Mouse (Mus musculus): ENCODE results near the gene Ltv1.

The Ltv1 gene

DNA sequence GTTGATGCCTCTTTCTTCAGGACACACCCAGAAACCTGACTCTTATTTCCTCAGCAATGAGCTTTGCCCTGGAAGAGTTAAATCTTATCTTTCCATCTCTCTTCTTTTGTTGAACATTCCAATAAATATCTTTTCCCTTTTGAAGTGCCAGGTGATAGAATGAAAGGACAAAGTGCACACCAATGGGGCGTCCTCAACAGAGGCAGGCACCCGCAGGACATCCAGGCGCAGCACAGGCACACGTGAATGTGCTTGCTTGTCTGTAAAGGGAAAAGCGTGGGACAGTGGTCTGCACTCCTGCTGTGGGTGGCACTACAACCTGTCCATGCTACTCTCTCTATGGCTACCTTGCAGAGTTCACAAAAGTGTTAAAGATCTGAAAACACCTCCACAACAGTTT is 3.1 kb downstream of the Ltv1 start:
- no peak for DNase-seq

DNA sequence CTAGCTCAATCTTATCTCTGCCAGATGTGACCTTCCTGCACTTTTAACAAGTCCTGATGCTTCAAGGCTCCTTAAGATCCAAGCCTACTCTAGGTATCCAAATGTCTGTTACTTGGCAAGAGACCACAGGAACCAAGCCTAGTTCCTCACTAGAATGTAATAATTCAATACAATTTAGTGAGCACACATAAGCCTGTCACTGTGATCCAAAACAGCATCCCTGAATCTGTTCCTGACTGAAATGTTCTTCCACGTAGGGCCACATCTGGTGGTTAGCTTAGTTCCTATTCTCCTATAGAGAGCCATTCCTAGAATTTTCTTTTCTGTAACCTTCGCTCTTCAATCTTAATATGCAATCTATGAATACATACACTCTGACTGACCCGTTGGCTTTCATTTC is 6.2 kb downstream of the Ltv1 start:
- no peak for DNase-seq

DNA sequence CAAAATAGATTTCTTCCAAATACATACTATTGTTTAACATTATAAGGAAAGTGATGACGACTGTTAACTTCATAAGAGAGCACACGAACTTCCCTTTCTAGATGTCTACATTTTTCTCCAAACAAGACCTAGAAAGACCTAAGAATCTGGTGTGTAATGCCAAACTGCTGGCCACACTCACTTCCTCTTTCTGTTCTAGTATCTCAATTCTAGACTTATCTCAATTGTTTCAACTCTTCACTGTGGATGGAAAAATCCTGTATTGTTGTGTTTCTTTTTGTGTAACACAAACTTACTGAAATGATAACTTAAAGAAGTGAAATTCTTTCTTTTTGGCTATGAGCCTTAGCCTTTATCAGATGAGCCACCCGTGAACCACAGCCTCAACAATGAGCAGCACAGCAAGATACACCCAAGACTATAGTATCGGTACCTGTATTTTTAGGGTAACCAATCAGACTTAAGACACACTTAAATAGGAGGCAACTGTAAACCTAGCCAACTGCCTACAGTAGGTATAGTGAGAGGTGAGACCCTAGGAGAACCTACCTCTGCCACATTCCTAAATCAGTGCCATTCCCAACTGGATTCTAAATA is 8.7 kb downstream of the Ltv1 start:
- no peak for DNase-seq

GRCm38 (mm10) chr10:13180211-13180610 is 12.8 kb downstream of the Ltv1 start:
- DNase-seq: no peak

DNA sequence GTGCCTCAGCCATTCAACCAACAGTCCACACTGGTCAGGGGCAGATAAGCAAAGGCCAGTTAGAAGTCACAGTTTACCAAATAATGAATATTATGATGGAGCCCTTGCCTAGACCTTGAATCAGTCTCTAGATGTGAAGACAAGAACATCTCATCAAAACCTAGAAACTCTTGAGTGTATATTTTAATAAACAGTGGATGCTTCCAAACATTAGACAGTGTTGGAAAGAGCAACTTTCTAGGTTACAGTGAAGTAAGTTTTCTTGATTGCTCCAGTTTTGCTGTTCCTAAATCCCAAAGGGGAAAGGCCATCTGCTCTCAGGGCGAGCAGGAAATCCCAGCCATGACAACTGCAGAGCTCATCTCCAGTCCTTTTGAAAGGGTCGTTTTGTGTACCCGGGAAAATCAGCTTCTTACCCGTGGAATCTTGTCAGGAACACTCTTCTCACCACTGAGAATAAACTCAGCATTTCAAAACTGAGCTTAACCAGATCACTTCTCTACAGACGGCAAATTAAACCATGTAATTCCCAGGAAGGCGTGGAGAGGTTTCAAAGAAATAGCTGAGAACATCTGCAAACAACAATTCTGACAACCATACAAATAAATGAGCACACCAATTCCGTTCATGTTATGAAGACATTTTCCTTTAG is 14.9 kb downstream of the Ltv1 start, which contains the start of gene Zc2hc1b:
Zc2hc1b (minus strand) TSS at position 51 of the 652 bp plus-strand sequence.
- no peak for DNase-seq

GRCm38 (mm10) chr10:13175866-13176265 is 17.1 kb downstream of the Ltv1 start:
- DNase-seq: no peak

DNA sequence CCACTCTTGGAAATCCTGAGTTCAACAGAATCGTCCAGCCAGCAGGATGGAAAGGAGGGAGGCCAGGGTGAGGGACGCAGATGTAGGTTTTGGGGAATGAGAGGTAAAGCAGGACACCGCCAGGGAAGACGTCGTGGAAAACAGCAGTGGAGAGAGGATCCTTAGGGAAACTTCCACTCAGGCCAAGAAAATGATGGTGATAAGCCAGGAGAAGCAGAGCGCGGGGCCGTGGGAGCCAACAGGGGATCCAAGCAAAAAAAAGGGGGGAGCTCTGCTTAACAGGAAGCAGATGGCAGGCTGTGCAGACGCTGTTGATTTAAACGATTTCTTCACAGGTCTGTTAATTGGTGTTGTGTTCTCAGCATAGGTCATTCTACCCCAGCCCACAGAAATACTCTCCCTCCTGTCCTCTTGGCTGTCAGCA is 20.2 kb downstream of the Ltv1 start:
- no peak for DNase-seq

DNA sequence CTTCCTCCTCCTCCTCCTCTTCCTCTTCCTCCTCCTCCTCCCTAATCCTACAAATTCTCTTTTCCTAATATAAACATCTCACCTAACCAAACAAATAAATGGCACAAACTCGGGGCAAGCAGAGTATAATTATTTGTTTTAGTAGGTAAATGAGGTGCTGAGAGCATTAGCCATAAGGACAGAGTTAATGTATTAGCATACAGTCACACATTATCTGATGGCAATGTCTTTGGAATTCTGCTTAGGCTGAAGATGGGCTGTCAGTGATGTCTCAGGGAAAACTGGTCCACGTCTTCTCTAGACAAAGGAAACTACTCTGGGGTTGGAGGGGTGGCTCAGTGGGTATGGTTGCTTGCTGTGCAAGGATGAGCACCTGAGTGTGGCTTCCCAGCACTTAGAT is 21.5 kb downstream of the Ltv1 start:
- DNase-seq: no peak

- no peak for DNase-seq
Measured at GRCm38 (mm10) chr10:13170739-13171448, 22.1 kb downstream of the Ltv1 start.

DNA sequence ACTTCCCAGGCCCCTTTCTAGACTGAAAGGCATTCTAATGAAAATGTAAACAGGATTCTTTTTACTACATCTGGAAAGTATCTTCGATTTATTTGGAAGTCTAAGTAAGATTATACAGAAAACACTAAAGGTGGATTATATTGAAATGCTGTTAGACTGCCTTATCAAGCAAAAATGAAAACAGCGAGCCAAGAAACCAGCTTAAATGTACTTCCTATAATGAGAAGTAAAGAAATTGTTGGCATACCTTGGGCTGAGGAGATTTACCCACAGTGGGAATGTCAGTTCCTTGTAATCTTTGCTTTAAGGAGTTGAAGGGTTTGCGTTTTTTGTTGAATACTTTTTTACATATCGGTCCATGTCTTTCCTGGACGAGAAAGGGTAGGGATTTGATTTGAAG is 24.5 kb downstream of the Ltv1 start:
- no peak for DNase-seq

DNA sequence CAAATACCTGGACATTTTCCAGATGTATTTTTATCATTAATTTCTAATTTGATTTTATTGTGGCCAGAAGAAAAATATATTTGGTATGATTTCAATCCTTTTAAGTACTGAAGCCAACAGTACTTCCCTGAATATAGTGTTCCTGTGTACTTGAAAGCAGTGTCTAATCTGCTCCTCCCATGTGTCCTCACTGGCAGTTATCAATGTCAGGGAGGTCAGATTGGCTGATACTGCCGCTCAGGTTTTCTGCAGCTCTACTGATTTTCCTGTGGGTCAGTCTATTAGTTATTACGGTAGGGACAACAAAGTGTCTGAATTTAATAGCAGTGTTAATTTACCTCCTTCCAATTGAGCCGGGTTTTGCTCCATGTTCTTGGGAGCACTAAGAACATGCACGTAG is 30.9 kb downstream of the Ltv1 start:
- no peak for DNase-seq

- DNase-seq: no peak
Measured at GRCm38 (mm10) chr10:13160913-13161312, 32.1 kb downstream of the Ltv1 start.

GRCm38 (mm10) chr10:13155377-13155776 is 37.6 kb downstream of the Ltv1 start:
- no peak for DNase-seq

- no peak for DNase-seq
Measured at GRCm38 (mm10) chr10:13152811-13153364, 40.1 kb downstream of the Ltv1 start.

GRCm38 (mm10) chr10:13151353-13151752 is 41.6 kb downstream of the Ltv1 start:
- no peak for DNase-seq

DNA sequence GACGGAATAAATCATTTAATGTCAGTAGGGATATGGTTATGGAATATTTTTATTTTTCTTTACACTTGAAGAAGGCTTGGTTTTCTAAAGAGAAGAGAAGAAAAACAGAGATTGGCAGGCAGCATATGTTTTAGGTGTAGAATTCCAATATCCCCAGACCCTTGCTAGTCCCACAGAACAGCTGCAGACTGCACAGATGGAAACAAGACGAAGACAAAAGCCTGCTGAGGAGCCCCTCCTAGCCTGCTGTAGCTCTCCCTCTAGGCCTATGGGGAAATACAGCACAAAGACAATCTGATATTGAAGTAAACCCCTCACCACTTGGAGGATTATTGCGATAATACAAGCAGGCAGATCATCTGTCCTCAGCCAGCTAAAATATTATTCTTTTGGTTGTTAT is 42.5 kb downstream of the Ltv1 start:
- no peak for DNase-seq

DNA sequence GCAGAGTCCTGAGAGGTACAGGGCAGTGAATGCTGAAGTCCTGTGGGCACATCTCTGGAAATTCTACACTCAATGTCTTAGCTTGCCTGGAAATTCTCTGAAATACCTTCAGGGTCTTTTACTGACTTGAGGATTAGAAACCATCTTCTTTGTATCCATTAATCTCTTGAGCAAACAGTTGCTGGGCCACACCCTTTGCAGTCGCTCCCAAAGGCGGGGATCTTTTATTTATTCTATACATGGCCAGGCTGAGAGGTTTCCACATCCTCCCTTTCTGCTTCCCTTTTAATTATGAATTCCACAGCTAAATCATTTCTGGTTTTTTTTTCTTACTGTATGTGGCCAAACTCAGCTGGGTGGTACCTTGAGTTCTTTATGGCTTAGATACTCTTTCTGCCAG is 52.5 kb downstream of the Ltv1 start:
- DNase-seq: no peak

GRCm38 (mm10) chr10:13137906-13138305 is 55.1 kb downstream of the Ltv1 start:
- DNase-seq: no peak

GRCm38 (mm10) chr10:13135751-13136150 is 57.2 kb downstream of the Ltv1 start:
- DNase-seq: no peak

- no peak for DNase-seq
Measured at GRCm38 (mm10) chr10:13135276-13135675, 57.7 kb downstream of the Ltv1 start.

- no peak for DNase-seq
Measured at GRCm38 (mm10) chr10:13133850-13134249, 59.1 kb downstream of the Ltv1 start.

Data from right cerebral cortex, postnatal 4 days (tissue).